Mouse (Mus musculus) hematopoietic multipotent progenitor cell, adult 10-12 weeks (in vitro differentiated cells): Measurements from ENCODE around the gene Trmu. TPM values are rescaled to one million over a fixed set of nuclear protein-coding genes. Genes with fewer than 3 reads are reported as not detected.

ENCODE experiments used
- polyA plus RNA-seq: library from polyadenylated mRNA; stranded (reverse); fragments of >175 nt; gene quantifications from 2 replicates; pipeline ENCODE4 v1.2.3, GENCODE M21; 2012; ENCODE audit warnings: low replicate concordance

Gene Trmu
- 18.4 and 47.2 TPM in 2 replicates for polyA plus RNA-seq

DNA sequence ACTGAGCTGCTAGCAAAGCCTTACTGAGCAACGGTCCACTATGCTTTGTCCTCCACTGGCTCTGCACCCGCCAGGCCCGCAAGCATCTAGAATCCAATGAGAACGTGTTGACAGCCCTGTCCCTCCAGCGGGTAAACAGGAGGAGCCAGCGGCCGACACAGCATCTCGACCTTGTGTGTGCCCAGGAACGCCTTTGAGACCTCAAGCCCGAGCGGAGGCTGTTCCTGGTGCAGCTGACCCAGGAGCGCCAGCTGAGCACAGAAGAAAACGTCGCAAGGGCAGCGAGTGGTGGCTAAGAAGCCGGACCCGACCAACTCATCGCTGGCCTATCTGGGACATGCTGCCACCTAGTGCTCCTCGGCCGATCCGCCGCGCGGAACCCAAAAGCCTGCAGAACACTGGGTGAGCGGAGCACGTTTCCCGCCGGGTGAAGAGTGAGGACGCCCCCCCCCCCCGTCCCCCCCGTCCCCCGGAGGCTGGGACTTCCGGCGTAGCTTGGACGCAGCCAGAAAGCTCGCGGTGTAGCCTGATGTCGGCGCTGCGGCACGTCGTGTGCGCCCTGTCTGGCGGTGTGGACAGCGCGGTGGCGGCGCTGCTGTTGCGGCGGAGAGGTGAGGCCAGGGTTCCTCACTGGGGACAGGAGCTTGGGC lies at the start of gene Trmu:
TSS of gene Trmu (plus strand) at position 465 of the 650 bp plus-strand sequence.

DNA sequence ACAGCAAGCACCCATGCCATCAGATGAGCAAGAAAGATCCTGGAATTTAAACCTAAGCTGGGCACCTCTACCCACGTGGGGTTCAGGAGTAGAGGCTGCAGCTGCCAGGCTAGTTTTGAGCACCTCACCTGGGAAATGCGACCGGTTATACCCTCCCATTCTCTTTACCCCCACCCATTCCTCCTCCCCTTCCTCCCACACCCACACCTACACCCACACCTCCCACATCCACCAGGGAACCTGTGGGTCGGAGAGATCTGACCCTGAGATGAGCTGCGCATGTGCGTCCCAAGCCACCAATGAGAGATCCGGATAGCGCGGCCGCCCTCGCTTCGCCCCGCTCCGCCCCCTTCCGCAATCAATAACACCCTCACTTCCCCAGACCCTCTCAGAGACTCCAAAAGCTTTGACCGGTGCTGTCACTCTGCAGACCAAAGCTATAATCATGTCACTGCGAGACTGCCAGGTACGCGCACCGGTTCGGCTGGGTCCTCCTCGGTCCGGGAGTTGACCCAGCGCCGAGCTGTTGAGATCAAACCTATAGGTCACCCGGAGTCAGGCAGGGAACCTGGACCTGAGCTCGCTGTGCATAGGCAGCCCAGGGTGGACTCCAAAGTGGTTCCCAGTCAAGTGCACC lies 47.0 kb upstream of the Trmu start, which contains the start of gene Ttc38:
TSS of gene Ttc38 (plus strand) at position 353 of the 637 bp plus-strand sequence.

DNA sequence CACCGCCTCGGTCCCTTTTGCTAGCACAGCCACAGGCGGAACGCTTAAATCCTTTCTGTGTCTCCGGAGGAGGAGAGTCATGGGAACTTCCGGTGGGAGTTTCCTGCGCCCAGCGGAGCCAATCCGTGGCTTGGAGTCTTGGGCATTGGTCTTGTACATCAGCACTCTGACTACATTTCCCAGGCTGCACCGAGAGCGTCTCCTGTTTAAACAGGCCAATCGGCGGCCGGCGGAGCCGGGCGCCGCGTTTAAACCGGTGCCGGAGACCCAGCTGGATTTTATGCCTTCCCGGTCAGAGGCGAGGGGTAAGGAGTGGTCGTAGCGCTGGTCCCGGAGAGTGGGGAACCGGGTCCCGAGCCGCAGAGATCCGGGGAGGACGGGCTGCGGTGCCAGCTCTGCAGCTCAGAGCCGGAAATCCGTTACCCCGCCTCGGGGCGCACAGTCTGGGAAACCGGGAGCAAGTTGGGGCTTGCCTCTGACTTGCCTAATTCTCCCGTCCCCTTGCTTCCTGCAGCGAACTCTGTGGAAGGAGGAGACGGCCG lies 19.6 kb upstream of the Trmu start, which contains the start of gene Gtse1:
TSS of gene Gtse1 (plus strand) at position 256 of the 542 bp plus-strand sequence.

Other genes with a start within 250 kb of the Trmu start
- gene Ppara, start 144.3 kb upstream of the Trmu start, polyA plus RNA-seq: 0.05 TPM in 1 of 2 replicates, not detected in the other
- 8.6 and 26.2 TPM in 2 replicates for gene Cdpf1, start 67.6 kb upstream of the Trmu start, polyA plus RNA-seq
- gene Pkdrej, start 57.6 kb upstream of the Trmu start, polyA plus RNA-seq: 0.01 TPM in 1 of 2 replicates, not detected in the other
- gene Ttc38, start 47.0 kb upstream of the Trmu start, polyA plus RNA-seq: 6.2 and 6.3 TPM in 2 replicates
- gene Gtse1, start 19.6 kb upstream of the Trmu start, polyA plus RNA-seq: 7.8 and 13.4 TPM in 2 replicates
- 18.6 and 51.8 TPM in 2 replicates for gene Celsr1, start 154.5 kb downstream of the Trmu start, polyA plus RNA-seq
- gene Gramd4, start 178.4 kb downstream of the Trmu start, polyA plus RNA-seq: 35.3 and 45.5 TPM in 2 replicates